Mouse (Mus musculus) brown adipose tissue, adult 24 weeks (tissue): ENCODE measurements around the gene Tspo. TPM values are rescaled to one million over a fixed set of nuclear protein-coding genes. Genes with fewer than 3 reads are reported as not detected.

Experiments
- H3K27ac ChIP-seq: fragments of 200-500 bp; replicated peaks from 2 replicates; pipeline ENCODE4 v1.5.1; 2012; ENCODE audit warnings: low read depth, mild to moderate bottlenecking, low read length
- H3K4me1 ChIP-seq: fragments of 200-500 bp; 2 replicates; pipeline ENCODE4 v1.6.1; 2012; ENCODE audit warnings: low read length, mixed read lengths; ENCODE audit not compliant: control insufficient read depth, insufficient read depth, insufficient read length
- H3K4me3 ChIP-seq: fragments of 200-500 bp; 2 replicates; pipeline ENCODE4 v1.5.1; 2012; ENCODE audit warnings: low read depth, mild to moderate bottlenecking, low read length, moderate library complexity; ENCODE audit not compliant: insufficient read depth
- polyA plus RNA-seq: library from polyadenylated mRNA; stranded (reverse); fragments of >200 nt; gene quantifications from 2 replicates; pipeline ENCODE4 v1.2.4, GENCODE M21; 2012; ENCODE audit not compliant: missing spikeins, insufficient read depth, insufficient read length

Gene Tspo
- 723 and 770 TPM in 2 replicates for polyA plus RNA-seq

- peaks cover 24% of the 10 kb centered on the region for H3K4me1 ChIP-seq
- H3K27ac ChIP-seq, result peak within 1 kb of the TSS; percentile 67
- peak within 1 kb of the TSS; percentile 68 for H3K4me3 ChIP-seq
These were observed at the start of gene Tspo, which contains the start of gene Mcat for GRCm38 (mm10) chr15:83563327-83563856. TSS of gene Tspo (plus strand) at chr15:83563592. TSS of gene Mcat (minus strand) at chr15:83563787.

- Histone ChIP-seq H3K4me1 (no peaks in the 10 kb centered on the region), H3K27ac (no peak overlapping the region), H3K4me3 (no peak overlapping the region)
These were observed 48.4 kb upstream of the Tspo start for GRCm38 (mm10) chr15:83515018-83515417.

- H3K4me3 ChIP-seq, result peak overlapping the region; percentile 8; the same call in 1 of the 2 replicates
- no peaks in the 10 kb centered on the region; the same call in 1 of the 2 replicates for H3K4me1 ChIP-seq
- H3K27ac ChIP-seq, result no peak overlapping the region
These were observed 45.0 kb upstream of the Tspo start for GRCm38 (mm10) chr15:83518215-83519048.

GRCm38 (mm10) chr15:83520861-83521382 is 42.5 kb upstream of the Tspo start:
- no peak overlapping the region for H3K4me3 ChIP-seq
- no peaks in the 10 kb centered on the region; the same call in 1 of the 2 replicates for H3K4me1 ChIP-seq
- no peak overlapping the region for H3K27ac ChIP-seq

GRCm38 (mm10) chr15:83523196-83523595 is 40.2 kb upstream of the Tspo start:
- Histone ChIP-seq H3K27ac (no peak overlapping the region), H3K4me3 (no peak overlapping the region), H3K4me1 (no peaks in the 10 kb centered on the region; the same call in 1 of the 2 replicates)

GRCm38 (mm10) chr15:83523638-83524332 is 39.6 kb upstream of the Tspo start:
- Histone ChIP-seq H3K27ac (no peak overlapping the region), H3K4me1 (no peaks in the 10 kb centered on the region; the same call in none of the 2 replicates), H3K4me3 (no peak overlapping the region)

- no peak overlapping the region for H3K27ac ChIP-seq
- H3K4me3 ChIP-seq, result no peak overlapping the region
- H3K4me1 ChIP-seq, result peaks cover 2% of the 10 kb centered on the region
These were observed 39.1 kb upstream of the Tspo start for GRCm38 (mm10) chr15:83524333-83524729.

- Histone ChIP-seq H3K4me1 (peaks cover 14% of the 10 kb centered on the region), H3K27ac (peak within 1 kb of the TSS; percentile 59), H3K4me3 (peak within 1 kb of the TSS; percentile 84)
These were observed 36.8 kb upstream of the Tspo start, which contains the start of gene Bik for GRCm38 (mm10) chr15:83526424-83527091. TSS of gene Bik (plus strand) at chr15:83526862.

- Histone ChIP-seq H3K27ac (peak overlapping the region; percentile 59), H3K4me1 (peaks cover 14% of the 10 kb centered on the region), H3K4me3 (peak overlapping the region; percentile 84)
These were observed 36.3 kb upstream of the Tspo start for GRCm38 (mm10) chr15:83527092-83527437.

GRCm38 (mm10) chr15:83527747-83528146 is 35.6 kb upstream of the Tspo start:
- Histone ChIP-seq H3K4me3 (peak overlapping the region; percentile 84), H3K27ac (peak overlapping the region; percentile 59; the same call in 1 of the 2 replicates), H3K4me1 (peaks cover 14% of the 10 kb centered on the region)

- Histone ChIP-seq H3K27ac (peak overlapping the region; percentile 92), H3K4me1 (peaks cover 14% of the 10 kb centered on the region), H3K4me3 (no peak overlapping the region)
These were observed 34.5 kb upstream of the Tspo start for GRCm38 (mm10) chr15:83528892-83529291.

- Histone ChIP-seq H3K4me1 (peaks cover 14% of the 10 kb centered on the region), H3K4me3 (no peak overlapping the region), H3K27ac (peak overlapping the region; percentile 92)
These were observed 33.6 kb upstream of the Tspo start for GRCm38 (mm10) chr15:83529765-83530164.

GRCm38 (mm10) chr15:83530233-83530632 is 33.2 kb upstream of the Tspo start:
- peaks cover 15% of the 10 kb centered on the region for H3K4me1 ChIP-seq
- no peak overlapping the region; the same call in 1 of the 2 replicates for H3K4me3 ChIP-seq
- peak overlapping the region; percentile 92 for H3K27ac ChIP-seq

- Histone ChIP-seq H3K4me1 (peaks cover 16% of the 10 kb centered on the region), H3K27ac (peak overlapping the region; percentile 92), H3K4me3 (no peak overlapping the region; the same call in 1 of the 2 replicates)
These were observed 32.7 kb upstream of the Tspo start for GRCm38 (mm10) chr15:83530688-83531087.
